Mouse (Mus musculus): ENCODE results near the gene Ppid. TPM values are rescaled to one million over a fixed set of nuclear protein-coding genes. Genes with fewer than 3 reads are reported as not detected.

Gene Ppid
- 1.2 and 1.4 TPM in 2 replicates for polyA plus RNA-seq (2012; rRNA removed; ENCODE audit: low replicate concordance)

GRCm38 (mm10) chr3:79590863-79591792 is at the start of gene Ppid:
Gene Ppid, plus strand, starts transcription at chr3:79591342.

GRCm38 (mm10) chr3:79567703-79568362 is 23.3 kb upstream of the Ppid start, which contains the start of gene Fnip2:
Gene Fnip2, minus strand, starts transcription at chr3:79567796.

GRCm38 (mm10) chr3:79628561-79629415 is 37.6 kb downstream of the Ppid start, which contains the start of gene 4930579G24Rik:
Gene 4930579G24Rik, plus strand, starts transcription at chr3:79629079.

GRCm38 (mm10) chr3:79629416-79629730 is 38.2 kb downstream of the Ppid start, which contains the start of gene Etfdh:
Gene Etfdh, minus strand, starts transcription at chr3:79629500.

Other genes starting within 250 kb of the Ppid start
- 0.41 and 1.4 TPM in 2 replicates for gene Fnip2, start 23.5 kb upstream of the Ppid start, polyA plus RNA-seq (2012; rRNA removed; ENCODE audit: low replicate concordance)
- 0.26 and 0.47 TPM in 2 replicates for gene 4930579G24Rik, start 37.7 kb downstream of the Ppid start, polyA plus RNA-seq (2012; rRNA removed; ENCODE audit: low replicate concordance)
- 136 and 378 TPM in 2 replicates for gene Etfdh, start 38.2 kb downstream of the Ppid start, polyA plus RNA-seq (2012; rRNA removed; ENCODE audit: low replicate concordance)
- gene Rxfp1, start 146.5 kb downstream of the Ppid start, polyA plus RNA-seq (2012; rRNA removed; ENCODE audit: low replicate concordance), result not detected in 2 replicates

All from duodenum, adult 2 months (tissue).